Mouse (Mus musculus) intestine, embryonic 15.5 days (tissue): ENCODE results near the gene Eif2ak3. TPM values are rescaled to one million over a fixed set of nuclear protein-coding genes. Genes with fewer than 3 reads are reported as not detected.
"Not testable (repeated sequence)": the region's sequence is repeated elsewhere in the genome, so short reads cannot be mapped to it uniquely, and the experiment has no call there.

ENCODE experiments used
- ATAC-seq: fragments of 200-750 bp; cut with Nextera tagmentation; 2 replicates; pipeline ENCODE4 v1.8.0; 2017; ENCODE audit warnings: moderate TSS enrichment, moderate library complexity
- H3K27ac ChIP-seq: fragments of 300-500 bp; sonication (generic); 2 replicates; pipeline ENCODE4 v1.5.1; 2015; ENCODE audit warnings: mild to moderate bottlenecking, inconsistent platforms
- H3K27me3 ChIP-seq: fragments of 300-500 bp; sonication (generic); replicated peaks from 2 replicates; pipeline ENCODE4 v1.6.1; 2015; ENCODE audit warnings: inconsistent platforms
- H3K36me3 ChIP-seq: fragments of 300-500 bp; sonication (generic); 2 replicates; pipeline ENCODE4 v1.6.1; 2015; ENCODE audit warnings: inconsistent platforms
- H3K4me1 ChIP-seq: fragments of 300-500 bp; sonication (generic); replicated peaks from 2 replicates; pipeline ENCODE4 v1.6.1; 2015; ENCODE audit warnings: inconsistent platforms
- H3K4me2 ChIP-seq: fragments of 300-500 bp; sonication (generic); replicated peaks from 2 replicates; pipeline ENCODE4 v1.6.1; 2015; ENCODE audit warnings: mild to moderate bottlenecking, inconsistent platforms
- H3K4me3 ChIP-seq: fragments of 300-500 bp; sonication (generic); replicated peaks from 2 replicates; pipeline ENCODE4 v1.5.1; 2015; ENCODE audit warnings: inconsistent platforms
- H3K9ac ChIP-seq: fragments of 300-500 bp; sonication (generic); 2 replicates; pipeline ENCODE4 v1.6.1; 2015; ENCODE audit warnings: inconsistent platforms
- H3K9me3 ChIP-seq: fragments of 300-500 bp; sonication (generic); 2 replicates; pipeline ENCODE4 v1.6.1; 2016; ENCODE audit warnings: inconsistent platforms
- WGBS: fragments of 180-500 bp; shearing (Covaris S2); methylation state at CpG from one replicate; pipeline ENCODE4 v1.1.7; 2015; 5-methylcytosine and 5-hydroxymethylcytosine counted together
- polyA plus RNA-seq: library from polyadenylated mRNA; unstranded; fragments of >200 nt; fragmentation: Nextera tagmentation; extraction: Ambion mirVana; gene quantifications from 2 replicates; pipeline ENCODE4 v1.2.1, GENCODE M21; 2015

Gene Eif2ak3
- polyA plus RNA-seq, 1 experiment from 2014 or later = 9.9 TPM

- Histone ChIP-seq H3K27ac (peak overlapping the region; percentile 54; the same call in 1 of the 2 replicates), H3K36me3 (no peaks in the 10 kb centered on the region), H3K9ac (no peak overlapping the region), H3K4me2 (no peak overlapping the region), H3K4me1 (peaks cover 5% of the 10 kb centered on the region), H3K27me3 (no peaks in the 10 kb centered on the region), H3K9me3 (no peaks in the 10 kb centered on the region), H3K4me3 (no peak overlapping the region)
- peak; percentile 52 for ATAC-seq
- 84% methylated on average over 4 of the region's 4 CpGs for WGBS
Measured at GRCm38 (mm10) chr6:70814629-70814950, 29.7 kb upstream of the Eif2ak3 start.

DNA sequence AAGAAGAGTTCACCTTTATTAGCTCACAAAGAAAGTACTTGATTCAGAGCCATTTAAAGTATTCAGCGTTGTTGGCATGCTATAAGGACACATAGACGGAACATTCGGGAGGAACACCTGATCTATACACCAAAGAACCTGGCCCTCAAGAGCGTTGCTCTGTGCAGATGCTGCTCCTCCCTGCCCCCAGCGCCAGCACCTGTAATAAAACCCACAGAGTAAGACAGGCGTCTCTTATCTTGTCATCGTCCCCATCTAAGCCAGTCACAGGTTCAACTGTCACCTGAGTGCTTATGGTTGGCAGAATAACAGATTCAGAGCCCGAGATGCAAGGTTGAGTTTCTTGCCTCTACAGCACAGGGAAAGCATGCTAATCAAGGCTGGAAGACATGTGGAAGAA, 28.8 kb upstream of the Eif2ak3 start:
- no peak for ATAC-seq
- Histone ChIP-seq H3K4me1 (peaks cover 5% of the 10 kb centered on the region), H3K9ac (no peak overlapping the region), H3K27me3 (no peaks in the 10 kb centered on the region), H3K4me2 (no peak overlapping the region), H3K36me3 (no peaks in the 10 kb centered on the region), H3K27ac (no peak overlapping the region), H3K9me3 (no peaks in the 10 kb centered on the region), H3K4me3 (no peak overlapping the region)
- 77% methylated on average over 8 of the region's 8 CpGs for WGBS

- H3K27ac ChIP-seq = no peak overlapping the region
- no peaks in the 10 kb centered on the region for H3K27me3 ChIP-seq
- no peak for ATAC-seq
- 49% methylated on average over 2 of the region's 2 CpGs for WGBS
- no peak overlapping the region for H3K4me2 ChIP-seq
- no peak overlapping the region for H3K4me3 ChIP-seq
- H3K36me3 ChIP-seq = no peaks in the 10 kb centered on the region
- 0 out of 2 replicates have a peak, but pooled peaks cover 7% of the 10 kb centered on the region for H3K4me1 ChIP-seq
- H3K9ac ChIP-seq = no peak overlapping the region
- no peaks in the 10 kb centered on the region for H3K9me3 ChIP-seq
Measured at GRCm38 (mm10) chr6:70821566-70821965, 22.7 kb upstream of the Eif2ak3 start.

DNA sequence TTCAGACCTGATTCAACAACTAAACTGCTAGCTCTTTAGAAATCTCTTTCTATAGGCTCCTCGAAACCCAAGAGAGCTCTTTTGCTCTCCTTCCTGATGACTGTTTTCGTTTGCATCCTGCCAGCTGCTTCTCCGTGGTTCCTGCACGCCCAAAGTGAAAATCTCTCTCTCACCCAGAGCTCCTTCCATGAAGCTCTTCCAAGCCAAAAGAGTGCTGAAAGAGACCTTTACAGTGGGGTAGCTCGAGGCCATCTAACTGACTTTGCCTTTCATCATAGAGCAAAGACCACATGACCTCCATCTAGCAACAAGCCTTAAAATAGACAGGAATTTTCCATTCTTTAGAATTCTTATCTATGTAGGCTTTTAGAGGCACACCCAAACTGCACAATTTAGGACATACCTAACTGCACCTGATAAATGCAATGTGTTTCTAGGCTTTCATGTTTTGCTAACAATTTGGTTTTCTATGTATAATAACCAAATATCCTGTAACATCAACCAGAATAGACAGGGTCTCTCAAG, 21.9 kb upstream of the Eif2ak3 start:
- no peaks in the 10 kb centered on the region for H3K27me3 ChIP-seq
- WGBS = 70% methylated on average over 5 of the region's 5 CpGs
- no peak overlapping the region for H3K4me3 ChIP-seq
- no peaks in the 10 kb centered on the region for H3K9me3 ChIP-seq
- no peak overlapping the region for H3K9ac ChIP-seq
- H3K4me2 ChIP-seq = no peak overlapping the region
- no peak for ATAC-seq
- no peak overlapping the region for H3K27ac ChIP-seq
- no peaks in the 10 kb centered on the region for H3K36me3 ChIP-seq
- 0 out of 2 replicates have a peak, but pooled peaks cover 7% of the 10 kb centered on the region for H3K4me1 ChIP-seq

- not testable (repeated sequence) for H3K9me3 ChIP-seq, H3K4me3 ChIP-seq, H3K4me1 ChIP-seq, H3K27me3 ChIP-seq, H3K36me3 ChIP-seq, H3K4me2 ChIP-seq, H3K9ac ChIP-seq, ATAC-seq, H3K27ac ChIP-seq
- WGBS = 72% methylated on average over 4 of the region's 4 CpGs
Measured at GRCm38 (mm10) chr6:70823277-70823676, 21.0 kb upstream of the Eif2ak3 start.

DNA sequence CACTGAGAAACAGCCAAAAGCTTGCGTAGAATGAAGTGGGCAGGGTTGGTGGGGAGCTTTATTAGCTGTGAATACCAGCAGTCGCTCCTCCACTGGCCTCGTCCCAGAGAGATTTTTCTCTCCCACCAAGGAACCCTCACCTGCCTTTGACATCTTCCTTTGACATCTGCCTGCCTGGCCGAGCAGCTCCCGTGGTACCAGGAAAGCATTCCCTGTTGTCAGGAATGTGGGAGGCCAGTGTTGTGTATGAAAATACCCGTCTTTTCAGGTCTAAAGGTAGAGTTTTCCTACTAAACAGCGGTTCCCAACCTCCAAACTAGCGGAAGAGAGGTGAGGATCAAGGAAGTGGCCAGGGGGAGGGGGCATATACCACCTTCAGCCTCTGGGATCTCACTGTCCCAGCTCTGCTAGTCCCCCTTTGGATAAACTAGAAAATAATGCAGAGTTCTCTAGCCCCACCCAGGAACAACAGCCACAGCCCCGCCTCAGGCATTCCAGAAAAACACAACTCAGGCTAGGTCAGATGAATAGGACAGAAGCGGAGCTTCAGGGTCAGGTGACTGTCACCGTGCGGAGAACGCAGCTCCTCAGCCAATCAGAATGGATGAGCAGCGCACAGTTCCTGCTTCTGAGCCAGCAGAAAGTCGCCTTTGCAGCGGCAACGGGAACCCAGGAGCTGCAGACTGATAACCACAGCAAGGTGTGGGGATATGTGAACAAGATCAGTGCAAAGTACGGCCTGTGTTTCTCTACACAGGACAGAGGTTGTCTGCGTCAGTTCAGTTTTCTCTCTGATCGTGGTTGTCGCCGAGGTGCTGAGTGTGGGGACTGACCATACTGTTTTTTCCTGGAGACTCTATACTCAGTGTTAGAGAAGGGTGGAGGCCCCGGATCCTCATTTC, 20.0 kb upstream of the Eif2ak3 start:
- WGBS = 7% methylated on average over 23 of the region's 23 CpGs
- Histone ChIP-seq H3K36me3 (no peaks in the 10 kb centered on the region), H3K9ac (peak overlapping the region; percentile 29), H3K4me3 (peak overlapping the region; percentile 37), H3K9me3 (no peaks in the 10 kb centered on the region), H3K4me2 (peak overlapping the region; percentile 77), H3K27ac (peak overlapping the region; percentile 69; the same call in 1 of the 2 replicates), H3K4me1 (0 out of 2 replicates have a peak, but pooled peaks cover 7% of the 10 kb centered on the region), H3K27me3 (no peaks in the 10 kb centered on the region)
- ATAC-seq = peak; percentile 97

DNA sequence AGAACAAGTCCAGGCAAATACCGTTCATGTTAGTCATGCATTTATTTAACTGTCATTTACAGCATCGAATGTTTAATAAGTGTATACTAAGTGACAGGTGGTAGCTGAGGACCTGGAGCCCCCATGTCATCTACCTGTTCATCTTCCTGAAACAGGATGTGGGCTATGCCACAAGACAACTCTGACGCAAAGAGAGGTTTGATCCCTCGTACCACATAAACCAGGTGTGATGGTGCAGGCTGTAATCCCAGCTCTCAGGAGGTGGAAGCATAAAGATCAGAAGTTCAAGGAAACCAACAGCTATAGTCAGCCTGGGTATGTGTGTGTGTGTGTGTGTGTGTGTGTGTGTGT, 19.4 kb upstream of the Eif2ak3 start:
- no peaks in the 10 kb centered on the region for H3K9me3 ChIP-seq
- peak; percentile 27; the same call in 1 of the 2 replicates for ATAC-seq
- H3K9ac ChIP-seq = no peak overlapping the region
- H3K4me2 ChIP-seq = peak overlapping the region; percentile 77
- H3K36me3 ChIP-seq = no peaks in the 10 kb centered on the region
- 43% methylated on average over 4 of the region's 4 CpGs for WGBS
- no peak overlapping the region; the same call in 1 of the 2 replicates for H3K4me3 ChIP-seq
- 0 out of 2 replicates have a peak, but pooled peaks cover 7% of the 10 kb centered on the region for H3K4me1 ChIP-seq
- H3K27ac ChIP-seq = peak overlapping the region; percentile 69; the same call in 1 of the 2 replicates
- no peaks in the 10 kb centered on the region for H3K27me3 ChIP-seq

DNA sequence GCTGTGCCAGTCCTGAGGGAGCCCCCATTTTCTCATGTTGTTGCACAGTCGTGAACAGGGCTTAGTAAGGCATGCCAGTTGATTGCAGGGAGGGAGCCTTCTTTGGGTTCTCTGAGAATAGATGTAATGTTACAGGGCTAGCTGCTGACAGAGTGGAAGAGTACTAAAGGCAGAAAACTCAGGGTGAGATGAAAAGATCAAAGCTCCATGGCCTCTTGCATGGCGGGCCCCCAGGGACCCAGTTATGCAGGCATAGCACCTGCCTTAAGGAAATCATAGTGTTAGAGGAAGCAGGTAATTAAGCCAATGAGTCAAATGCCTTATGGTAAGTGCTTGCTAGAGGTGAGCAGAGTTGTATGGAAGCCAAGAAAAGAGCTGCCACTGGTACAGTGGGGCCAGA, 14.9 kb upstream of the Eif2ak3 start:
- no peaks in the 10 kb centered on the region for H3K36me3 ChIP-seq
- no peaks in the 10 kb centered on the region for H3K27me3 ChIP-seq
- no peak overlapping the region for H3K4me3 ChIP-seq
- no peaks in the 10 kb centered on the region for H3K9me3 ChIP-seq
- H3K4me2 ChIP-seq = no peak overlapping the region
- WGBS = 54% methylated on average over 2 of the region's 2 CpGs
- ATAC-seq = no peak
- no peak overlapping the region for H3K9ac ChIP-seq
- no peak overlapping the region for H3K27ac ChIP-seq
- H3K4me1 ChIP-seq = 0 out of 2 replicates have a peak, but pooled peaks cover under 1% of the 10 kb centered on the region

DNA sequence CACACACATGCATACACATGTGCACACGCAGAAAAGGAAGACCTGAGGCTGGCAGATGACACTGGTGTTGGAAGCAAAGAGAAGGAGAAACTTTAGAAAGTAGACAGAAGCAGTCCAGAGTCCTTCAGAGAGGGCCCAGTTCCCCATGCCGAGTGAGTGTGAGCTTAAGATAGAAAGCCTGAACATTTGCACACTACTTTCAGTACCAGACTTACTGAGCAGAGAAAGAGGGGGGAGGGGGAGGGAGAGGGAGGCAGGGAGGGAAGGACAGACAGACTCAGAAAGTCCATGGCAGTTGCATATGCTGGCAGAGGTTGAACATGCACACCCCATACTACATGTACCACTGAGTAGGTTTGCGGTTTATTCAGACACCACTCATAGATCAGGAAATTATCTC, 13.8 kb upstream of the Eif2ak3 start:
- H3K4me3 ChIP-seq = no peak overlapping the region
- no peak overlapping the region for H3K27ac ChIP-seq
- no peak for ATAC-seq
- no peak overlapping the region for H3K9ac ChIP-seq
- 66% methylated on average over 3 of the region's 3 CpGs for WGBS
- no peaks in the 10 kb centered on the region for H3K4me1 ChIP-seq
- H3K4me2 ChIP-seq = no peak overlapping the region
- no peaks in the 10 kb centered on the region for H3K9me3 ChIP-seq
- H3K27me3 ChIP-seq = no peaks in the 10 kb centered on the region
- H3K36me3 ChIP-seq = no peaks in the 10 kb centered on the region

DNA sequence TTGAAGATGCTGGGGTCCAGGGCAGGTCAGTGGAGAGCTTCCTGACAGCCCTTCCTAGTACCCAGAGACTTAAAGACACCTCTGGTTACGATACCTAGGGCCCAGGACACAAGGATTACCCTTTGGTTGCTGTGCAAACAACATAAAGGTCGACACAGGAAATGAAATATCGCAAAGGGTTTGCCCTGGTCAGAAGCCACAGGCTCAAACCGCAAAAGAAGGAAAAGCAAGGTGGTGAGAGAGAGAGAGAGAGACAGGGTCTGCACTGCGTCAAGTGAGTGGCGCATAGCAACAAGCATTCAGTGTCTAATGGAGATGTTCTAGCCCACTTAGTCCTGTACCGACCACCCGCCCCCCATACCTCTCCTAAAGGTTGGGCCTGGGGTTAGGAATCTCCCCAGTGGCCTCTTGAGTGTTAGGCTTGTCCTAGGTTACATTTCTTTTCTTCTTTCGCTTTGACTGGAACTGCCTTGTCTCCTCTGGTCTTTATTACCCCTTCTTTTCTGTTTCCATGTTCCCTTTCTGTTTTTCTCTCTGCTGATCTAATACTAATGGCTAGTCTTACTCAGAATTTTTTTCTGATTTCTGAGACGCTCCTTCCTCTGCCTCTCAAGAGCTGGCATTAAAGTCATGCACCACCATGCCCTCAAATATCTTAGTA, 13.0 kb upstream of the Eif2ak3 start:
- 53% methylated on average over 10 of the region's 10 CpGs for WGBS
- H3K4me1 ChIP-seq = no peaks in the 10 kb centered on the region
- ATAC-seq = no peak
- H3K36me3 ChIP-seq = no peaks in the 10 kb centered on the region
- no peaks in the 10 kb centered on the region for H3K27me3 ChIP-seq
- no peak overlapping the region for H3K4me3 ChIP-seq
- no peak overlapping the region for H3K27ac ChIP-seq
- H3K9me3 ChIP-seq = no peaks in the 10 kb centered on the region
- H3K9ac ChIP-seq = no peak overlapping the region
- no peak overlapping the region for H3K4me2 ChIP-seq

DNA sequence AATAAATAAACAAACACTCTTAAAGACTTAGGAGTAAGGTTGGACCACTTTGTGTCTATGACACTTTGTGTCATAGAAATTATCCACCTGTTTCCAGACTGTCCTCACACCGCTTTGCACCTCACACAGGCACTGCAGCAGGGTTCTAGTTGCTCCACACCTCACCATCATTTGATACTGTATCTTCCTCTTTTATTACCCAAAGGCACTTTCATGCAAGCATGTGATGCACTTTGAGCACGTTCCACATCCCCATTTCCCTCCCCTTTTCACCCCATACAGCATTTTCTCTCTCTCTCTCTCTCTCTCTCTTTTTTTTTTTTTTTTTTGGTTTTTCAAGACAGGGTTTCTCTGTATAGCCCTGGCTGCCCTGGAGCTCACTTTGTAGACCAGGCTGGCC, 7.0 kb upstream of the Eif2ak3 start:
- Histone ChIP-seq H3K4me3 (no peak overlapping the region), H3K27ac (no peak overlapping the region), H3K4me2 (no peak overlapping the region), H3K27me3 (no peaks in the 10 kb centered on the region), H3K4me1 (no peaks in the 10 kb centered on the region), H3K9ac (no peak overlapping the region), H3K36me3 (no peaks in the 10 kb centered on the region), H3K9me3 (no peaks in the 10 kb centered on the region)
- no peak for ATAC-seq
- 68% methylated on average over 2 of the region's 2 CpGs for WGBS

- no peaks in the 10 kb centered on the region for H3K27me3 ChIP-seq
- 55% methylated on average over 3 of the region's 3 CpGs for WGBS
- ATAC-seq = peak; percentile 42; the same call in 1 of the 2 replicates
- no peak overlapping the region for H3K9ac ChIP-seq
- H3K4me1 ChIP-seq = peaks cover 6% of the 10 kb centered on the region
- H3K4me3 ChIP-seq = no peak overlapping the region
- no peaks in the 10 kb centered on the region for H3K9me3 ChIP-seq
- no peak overlapping the region for H3K4me2 ChIP-seq
- H3K27ac ChIP-seq = no peak overlapping the region
- H3K36me3 ChIP-seq = no peaks in the 10 kb centered on the region
Measured at GRCm38 (mm10) chr6:70838532-70838931, 5.8 kb upstream of the Eif2ak3 start.
